Mouse (Mus musculus): ENCODE results near the gene Iqcn.
A peak's percentile ranks its signal among the peaks of the same experiment; 100 is the strongest.

Iqcn gene

DNA sequence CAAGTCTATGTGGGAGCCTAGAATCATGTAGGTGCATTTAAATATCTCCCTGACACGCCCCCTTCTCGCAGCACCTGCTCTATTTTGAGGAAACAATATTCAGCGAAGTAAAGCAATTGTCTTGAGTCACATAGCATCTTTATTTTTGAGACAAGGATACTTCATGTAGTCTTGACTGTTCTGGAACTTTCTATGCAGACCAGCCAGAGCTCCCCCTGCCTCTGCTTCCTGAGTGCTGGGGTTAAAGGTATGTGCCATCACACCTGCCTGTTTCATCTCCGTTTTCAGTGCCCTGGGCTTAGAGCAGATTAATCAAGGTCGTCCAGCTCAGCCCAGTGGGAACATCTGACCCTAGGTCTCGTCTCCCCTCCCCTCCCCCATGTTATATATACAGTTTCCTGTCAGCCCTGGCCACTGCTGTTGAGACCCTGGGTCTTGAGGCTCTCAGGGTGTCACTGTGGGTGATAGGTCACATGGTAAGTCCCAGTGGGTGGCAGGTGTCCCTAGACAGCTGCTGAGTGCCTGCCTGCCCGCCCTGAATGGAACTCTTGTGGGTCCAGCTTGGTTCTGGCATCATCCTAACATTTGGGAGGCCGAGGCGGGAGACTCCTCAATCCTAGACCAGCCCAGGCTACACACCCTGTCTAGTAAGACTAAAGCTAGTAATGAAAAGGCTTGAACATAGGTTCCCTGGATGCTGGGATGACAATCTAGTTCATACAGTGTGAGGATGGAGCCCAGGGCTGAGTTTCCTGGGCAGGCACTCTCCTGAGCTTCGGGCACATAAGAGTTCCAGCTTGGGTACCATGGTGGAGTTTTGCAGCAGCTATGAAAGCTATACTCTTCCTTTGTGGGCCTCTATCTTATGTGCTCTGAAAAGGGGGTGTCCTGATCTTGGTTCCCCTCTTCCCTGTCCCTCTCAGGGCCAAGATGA is 1.9 kb upstream of the Iqcn start:
- no peak for DNase-seq

DNA sequence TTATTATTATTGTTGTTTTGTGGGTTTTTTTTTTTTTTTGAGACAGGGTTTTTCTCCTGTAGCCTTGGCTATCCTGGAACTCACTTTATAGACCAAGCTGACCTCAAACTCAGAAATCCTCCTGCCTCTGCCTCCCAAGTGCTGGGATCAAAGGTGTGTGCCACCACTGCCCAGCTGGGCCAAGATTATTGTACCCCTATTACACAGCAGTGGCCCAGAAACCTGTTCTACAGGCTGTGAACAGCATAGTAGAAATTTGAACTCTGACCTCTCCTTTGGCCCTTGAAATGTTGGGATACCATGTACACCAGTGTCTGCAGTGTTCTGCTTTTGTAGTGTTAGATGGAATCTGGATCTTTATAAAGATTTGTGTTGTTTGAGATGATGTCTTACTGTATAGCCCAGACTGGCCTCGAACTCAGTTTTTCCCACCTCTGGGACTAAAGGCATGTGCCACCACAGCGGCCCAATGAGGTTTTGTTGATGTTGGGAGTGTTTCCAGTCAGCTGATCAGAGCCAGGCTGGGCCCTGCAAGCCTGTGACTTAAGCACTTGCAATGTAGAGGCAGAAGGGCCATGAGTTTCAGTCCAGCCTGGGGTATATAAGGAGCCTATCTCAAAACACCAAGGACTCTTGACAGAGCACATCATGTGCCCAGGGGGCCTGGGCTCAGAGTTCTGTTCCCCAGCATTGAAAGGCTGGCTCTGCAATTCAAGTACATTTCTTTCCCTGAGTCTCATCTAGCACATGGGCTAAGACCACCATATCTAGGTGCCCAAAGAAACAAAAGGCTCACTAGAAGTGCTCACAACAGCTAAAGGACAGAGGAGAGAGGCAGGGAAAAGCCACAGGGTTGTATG is 1.0 kb upstream of the Iqcn start:
- DNase-seq = no peak

DNA sequence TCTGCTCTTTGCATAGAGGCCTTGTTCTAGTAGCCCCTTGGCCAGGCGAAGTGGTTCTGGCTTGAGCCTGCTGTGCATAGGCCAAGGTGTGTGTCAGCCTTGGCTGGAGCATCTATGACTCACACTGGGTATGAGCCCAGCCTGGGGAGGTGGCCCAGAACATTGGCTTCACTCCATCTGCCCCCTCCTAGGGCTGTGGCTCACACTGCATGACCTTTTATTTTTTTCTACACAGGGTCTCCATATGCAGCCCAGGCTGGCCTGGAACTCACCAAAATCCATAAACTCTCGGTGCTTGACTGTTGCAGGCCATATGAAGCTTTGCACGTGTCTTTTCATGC is 445 bp upstream of the Iqcn start:
- DNase-seq = peak in 1 of 2 experiments; percentile 41

DNA sequence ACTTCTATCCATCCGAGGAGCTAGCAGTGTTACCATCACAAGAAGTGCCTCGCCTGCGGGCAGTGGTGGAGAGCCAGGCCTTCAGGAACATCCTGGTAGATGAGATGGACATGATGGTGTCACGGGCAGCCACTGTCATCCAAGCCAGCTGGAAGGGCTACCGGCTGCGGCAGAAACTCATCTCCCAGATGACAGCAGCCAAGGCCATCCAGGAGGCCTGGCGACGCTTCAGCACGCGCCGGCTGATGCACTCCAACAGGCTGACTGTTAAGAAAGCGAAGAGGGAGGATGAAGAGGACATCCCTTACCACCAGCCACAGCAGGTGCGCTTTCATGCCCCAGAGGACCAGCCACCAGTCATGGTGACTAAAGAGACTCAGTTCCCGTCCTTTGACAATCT is 5.0 kb downstream of the Iqcn start:
- DNase-seq = no peak

DNA sequence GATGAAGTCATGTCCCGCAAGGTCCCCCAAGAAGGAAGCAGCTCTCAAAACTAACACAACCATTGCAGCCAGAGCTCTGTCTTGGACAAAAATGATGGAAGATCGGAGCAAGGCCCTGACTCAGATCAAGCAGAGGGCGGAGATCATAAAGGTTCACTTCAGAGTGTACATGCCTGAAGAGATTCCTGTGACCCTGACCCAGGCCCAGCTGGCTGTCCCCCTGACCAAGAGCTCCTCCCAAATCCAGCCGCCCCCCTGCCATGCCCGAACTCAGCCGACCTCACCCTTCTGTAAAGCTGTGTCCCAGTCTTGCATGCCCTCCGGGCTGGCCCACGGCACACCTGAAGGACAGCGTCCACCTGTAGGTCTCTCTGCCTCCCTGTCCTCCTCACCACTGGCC is 6.5 kb downstream of the Iqcn start:
- no peak for DNase-seq

DNA sequence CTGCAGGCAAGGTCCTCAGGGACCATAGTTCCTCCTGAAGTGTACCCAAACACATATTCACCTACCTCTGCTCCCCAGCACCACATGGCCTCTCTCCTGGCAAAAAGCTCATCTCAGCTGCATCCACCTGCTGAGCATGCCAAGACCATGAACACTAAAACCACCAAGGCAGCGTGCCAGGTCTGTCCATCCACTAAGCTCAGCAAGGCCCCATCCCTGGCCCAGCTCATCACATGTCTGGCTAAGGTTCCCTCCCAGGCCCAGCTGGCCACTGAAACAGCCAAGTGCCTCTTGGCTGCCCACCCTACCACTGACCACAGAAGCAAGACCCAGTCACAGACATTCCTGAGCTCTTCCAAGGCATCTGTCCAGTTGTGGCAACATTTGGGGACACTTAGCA is 7.0 kb downstream of the Iqcn start:
- DNase-seq = peak in 1 of 2 experiments; percentile 48

DNA sequence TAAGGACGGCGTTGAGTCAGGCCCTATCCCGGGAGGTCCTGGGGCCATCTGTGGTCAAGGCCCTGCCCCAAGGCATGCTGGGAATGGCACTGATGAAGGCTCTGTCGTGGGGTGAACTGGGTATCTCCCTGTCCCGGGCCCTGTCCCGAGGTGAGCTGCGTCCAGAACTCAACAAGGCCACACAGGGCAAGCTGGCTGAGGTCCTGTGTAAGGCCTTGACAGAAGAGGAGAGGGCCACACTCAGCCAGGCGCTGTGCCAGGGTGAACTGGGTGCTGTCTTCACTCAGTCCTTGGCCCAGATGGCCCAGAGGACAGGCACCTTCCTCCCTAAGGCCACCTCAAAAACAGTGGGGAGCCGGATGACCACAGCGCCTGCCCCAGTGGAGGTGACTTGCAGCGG is 7.8 kb downstream of the Iqcn start:
- no peak for DNase-seq

DNA sequence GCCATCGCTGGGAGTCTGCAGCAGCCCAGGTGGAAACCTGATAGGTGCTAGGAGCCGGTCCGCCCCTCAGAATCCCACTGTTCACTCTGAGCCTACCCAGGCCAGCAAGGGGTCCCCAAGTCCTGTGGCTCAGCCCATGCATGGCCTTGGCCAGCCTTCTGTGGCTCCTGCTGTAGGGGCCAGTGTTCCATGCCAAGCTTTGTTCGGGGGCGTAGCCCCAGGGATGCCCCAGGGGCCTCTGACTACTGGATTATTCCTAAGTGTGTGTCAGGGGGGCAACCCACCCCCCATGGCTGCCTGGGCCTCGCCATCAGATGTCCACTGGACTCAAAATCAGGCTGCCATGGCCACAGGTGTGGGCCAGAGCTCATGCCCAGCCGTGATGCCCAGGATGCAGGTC is 10.7 kb downstream of the Iqcn start:
- DNase-seq = no peak

DNA sequence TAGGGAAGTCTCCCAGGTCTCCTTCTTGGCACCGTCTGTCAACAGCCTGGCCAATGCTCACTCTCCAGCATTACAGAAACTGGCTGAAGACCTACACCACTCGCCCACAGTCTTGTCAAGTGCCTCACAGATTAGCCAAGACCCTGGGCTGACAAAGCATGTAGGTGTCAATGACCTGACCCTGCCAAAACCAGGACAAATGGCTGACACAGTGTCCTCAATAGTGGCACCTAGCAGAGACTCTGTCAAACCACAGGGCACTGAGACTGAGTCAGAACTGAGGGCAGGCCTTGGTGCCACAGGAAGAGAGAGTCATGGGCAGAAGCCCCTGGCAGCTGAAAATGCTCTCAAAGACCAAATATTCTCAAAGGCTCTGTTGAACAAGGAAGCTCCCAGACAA is 11.8 kb downstream of the Iqcn start:
- no peak for DNase-seq

DNA sequence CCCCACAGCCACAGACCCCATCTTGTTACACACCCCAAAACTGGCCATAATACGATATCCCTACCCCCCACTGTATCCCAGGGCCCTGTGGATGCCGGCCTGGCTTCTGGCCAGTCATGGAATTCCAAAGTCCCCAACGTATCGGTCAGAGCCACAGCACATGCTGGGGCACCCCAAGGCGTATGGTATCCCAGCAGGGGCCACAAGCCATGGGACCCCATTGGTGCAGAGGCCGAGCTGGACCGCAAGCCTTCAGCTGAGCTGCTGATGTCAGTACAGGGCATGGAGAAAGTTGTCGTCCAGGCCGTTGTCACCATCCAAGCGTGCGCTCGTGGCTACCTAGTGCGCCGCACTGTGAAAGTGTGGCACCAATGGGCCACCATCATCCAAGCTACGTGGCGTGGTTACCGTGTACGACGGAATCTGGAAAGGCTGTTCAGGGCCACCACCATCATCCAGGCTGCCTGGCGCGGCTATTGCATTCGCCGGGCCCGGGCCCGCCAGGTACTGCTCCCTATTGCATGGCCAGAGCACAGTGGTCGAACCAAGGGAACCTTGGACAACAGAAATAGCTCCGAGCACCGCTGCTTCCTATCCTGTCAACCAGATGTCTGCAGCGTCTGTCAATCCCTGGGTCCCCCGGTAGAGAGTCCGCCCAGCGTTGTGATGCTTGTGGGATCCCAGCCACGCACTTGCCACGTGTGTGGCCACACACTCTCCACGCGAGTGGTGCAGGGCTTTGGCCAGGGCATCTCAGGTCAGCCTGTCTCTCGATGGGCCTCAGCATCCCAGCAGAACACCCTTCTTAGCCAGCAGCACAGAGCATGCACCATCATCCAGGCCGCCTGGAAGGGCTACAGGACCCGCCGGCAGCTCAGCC is 13.5 kb downstream of the Iqcn start:
- no peak for DNase-seq

DNA sequence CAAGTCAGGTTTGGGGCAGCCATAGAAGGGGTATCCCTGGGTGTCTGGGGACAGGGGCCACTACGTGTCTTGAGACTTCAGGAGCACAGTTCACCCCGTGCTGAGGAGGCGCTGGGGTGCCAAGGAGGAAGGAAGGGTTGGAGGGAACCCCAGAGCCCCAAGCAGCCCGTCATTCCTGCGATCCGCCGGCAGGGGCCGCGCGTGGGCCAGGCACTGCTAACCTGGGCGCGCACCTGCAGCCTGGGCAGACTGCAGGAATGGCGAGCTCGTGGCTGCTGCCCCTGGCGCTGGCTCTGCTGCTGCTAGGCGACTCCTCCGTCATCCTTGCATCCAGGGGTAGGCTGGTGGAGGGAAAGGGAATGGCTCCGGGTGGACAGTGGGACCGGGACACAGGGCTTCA is 15.0 kb downstream of the Iqcn start, which contains the start of gene Gm3336:
TSS of gene Gm3336 (plus strand) at position 247 of the 400 bp plus-strand sequence.
- peak; percentile 72 to 86 for DNase-seq

DNA sequence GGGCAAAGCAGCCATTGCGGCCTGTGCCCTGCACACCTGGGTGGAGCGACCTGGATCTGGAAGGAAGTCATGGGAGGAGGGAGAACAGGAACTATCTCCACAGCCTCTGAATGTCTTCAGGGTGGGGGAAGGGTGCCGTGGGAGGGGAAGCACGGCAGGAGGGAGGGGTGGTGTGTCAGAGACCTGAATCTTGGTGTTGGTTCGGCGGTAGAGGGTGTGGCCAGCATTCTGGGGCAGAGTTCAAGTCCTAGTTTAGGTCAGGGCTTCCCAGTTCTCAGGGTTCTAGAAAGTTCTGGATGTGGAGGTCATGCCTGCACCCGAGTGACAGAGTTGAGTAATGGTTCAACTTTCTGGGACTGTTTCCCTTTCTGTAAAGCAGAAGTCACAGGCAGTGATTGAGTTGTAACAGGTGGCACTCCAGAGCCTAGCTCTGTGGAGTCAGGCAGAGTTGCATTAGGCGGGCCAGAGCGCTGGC is 16.6 kb downstream of the Iqcn start:
- peak; percentile 58 to 60 for DNase-seq

DNA sequence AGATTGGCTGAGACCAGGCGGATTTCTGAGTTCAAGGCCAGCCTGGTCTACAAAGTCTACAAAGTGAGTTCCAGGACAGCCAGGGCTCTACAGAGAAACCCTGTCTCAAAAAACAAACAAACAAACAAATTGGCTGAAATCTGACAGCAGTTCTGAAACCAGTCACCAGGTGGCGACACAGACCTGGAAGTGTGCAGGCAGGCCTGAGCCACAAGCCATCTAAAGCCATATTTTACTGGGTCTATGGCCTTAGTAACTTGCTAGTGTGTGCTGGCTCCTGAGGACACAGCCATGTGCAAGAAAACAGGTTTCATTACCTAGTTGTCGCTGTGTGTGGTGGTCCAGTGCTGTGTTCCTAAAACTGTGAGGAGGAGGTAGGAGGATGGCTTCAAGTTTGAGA is 17.5 kb downstream of the Iqcn start:
- DNase-seq = peak; percentile 80 to 90

DNA sequence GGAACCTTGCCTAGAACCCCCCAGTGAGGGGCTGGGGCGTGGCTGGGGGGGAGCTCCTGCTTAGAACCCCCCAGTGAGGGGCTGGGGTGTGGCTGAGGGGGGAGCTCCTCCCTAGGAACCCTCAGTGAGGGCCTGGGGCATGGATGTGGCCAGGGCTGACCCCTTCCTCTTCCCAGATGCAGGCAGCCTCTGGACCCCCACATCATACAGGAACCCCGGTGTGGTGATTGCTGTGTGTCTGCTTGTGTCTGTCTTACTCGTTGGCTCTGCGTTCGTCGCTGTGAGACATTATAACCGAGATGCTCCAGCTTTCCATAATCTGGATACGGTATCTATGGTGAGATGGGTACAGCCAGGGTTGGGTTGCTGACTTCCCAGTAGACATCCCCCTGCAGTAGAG is 18.3 kb downstream of the Iqcn start:
- DNase-seq = no peak

DNA sequence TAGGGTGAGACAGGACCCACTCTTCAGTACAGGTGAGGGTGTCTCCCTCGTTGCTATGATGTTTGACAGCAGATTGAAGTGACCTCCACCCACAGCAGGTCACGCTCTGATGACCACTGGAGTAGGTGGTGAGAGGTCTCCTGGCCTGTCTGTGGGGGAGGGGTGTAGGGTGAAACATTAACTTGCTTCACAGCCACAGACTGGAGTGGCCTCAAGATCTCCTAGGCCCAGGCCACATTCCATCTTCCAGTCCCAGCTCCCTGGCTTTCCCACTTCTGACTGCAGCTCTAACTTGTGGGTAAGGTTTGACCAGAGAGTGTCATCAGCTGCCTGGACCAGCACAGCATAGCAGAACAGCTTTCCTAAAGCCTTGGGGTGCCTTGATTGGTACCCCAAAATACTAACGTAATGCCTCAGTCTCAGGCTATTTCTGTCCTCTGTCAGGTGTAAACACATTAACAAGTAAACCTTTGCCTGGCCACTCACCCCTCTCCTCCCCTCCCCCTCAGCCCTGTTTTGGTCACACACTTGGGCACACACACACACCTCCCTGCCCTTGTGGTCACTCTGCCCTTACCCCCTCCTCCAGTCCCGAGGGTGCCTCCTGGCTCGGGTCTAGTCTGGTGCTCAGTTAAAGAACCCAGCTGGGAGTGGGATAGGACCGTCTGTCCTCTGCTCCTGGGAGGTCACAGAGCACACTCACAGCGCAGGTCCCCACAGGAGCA is 20.4 kb downstream of the Iqcn start, which contains the start of gene Pde4c:
TSS of gene Pde4c (plus strand) at position 235 of the 725 bp plus-strand sequence.
- peak; percentile 95 to 98 for DNase-seq

DNA sequence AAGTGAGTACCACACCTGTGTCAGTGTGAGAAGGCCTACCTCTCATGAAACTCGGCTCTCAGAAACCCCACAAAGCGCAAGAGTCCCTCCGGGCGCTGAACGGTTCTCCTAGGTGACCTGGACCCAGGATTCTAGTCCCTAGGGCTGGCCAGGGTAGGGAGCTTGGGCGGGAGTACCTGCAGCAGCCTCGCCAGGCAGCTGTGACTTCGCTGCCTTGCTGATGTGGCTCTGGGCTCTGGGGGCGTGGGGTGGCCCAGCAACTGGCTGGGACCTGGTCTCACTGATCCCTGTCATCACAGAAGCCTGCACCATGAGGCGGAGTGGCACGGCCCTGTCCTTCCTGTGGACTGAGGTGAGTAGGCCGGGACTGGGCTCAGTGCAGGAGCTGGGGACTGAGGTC is 21.0 kb downstream of the Iqcn start:
- peak in 1 of 2 experiments; percentile 55 for DNase-seq

DNA sequence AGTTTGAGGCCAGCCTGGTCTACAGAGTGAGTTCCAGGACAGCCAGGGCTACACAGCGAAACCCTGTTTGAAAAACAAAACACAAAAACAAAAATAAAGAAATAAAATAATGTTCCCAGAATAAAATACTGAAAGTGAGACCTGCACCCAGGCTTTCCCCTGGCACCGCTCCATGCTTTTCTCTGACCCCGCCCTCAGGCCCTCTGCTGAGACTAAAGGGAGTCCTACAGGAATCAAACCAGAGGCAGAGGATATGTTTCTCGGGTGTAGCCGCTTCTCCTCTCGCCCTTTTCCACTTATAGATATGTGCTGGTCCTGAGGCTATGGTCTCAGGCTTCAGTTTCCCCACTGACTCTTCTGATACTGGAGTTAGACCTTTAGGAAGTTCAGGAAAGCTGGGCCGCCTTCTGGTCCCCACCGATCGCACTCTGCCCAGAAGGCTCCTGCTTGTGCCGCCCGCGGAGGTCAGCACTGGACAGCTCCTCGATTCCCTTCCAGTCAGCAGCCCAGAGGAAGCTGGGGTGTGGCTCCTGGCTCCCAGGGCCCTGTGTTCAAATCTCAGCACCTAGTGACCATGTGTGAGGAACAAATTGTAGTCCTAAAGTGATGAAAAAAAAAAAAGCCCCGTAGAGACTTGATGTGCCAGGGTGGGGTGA is 22.7 kb downstream of the Iqcn start:
- DNase-seq = peak; percentile 72 to 87

DNA sequence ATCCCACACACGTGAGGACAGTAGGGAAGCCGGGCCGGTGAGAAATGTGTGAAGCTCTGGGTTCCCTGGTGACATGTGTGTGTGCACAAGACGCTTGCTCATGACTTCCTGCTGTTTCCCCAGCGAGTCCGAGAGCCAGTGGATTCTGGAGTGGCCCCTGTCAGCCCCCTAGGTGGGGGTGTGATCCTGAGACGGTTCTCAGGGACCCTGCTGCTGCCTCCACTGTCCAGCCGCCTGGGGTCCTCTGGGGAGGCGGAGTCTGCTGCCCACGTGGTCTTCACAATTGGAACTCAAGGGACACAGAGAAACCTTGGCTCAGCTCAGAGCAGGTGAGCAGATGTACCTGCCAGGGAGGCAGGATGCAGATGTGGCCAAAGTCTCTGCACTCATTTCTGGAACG is 23.5 kb downstream of the Iqcn start:
- no peak for DNase-seq

DNA sequence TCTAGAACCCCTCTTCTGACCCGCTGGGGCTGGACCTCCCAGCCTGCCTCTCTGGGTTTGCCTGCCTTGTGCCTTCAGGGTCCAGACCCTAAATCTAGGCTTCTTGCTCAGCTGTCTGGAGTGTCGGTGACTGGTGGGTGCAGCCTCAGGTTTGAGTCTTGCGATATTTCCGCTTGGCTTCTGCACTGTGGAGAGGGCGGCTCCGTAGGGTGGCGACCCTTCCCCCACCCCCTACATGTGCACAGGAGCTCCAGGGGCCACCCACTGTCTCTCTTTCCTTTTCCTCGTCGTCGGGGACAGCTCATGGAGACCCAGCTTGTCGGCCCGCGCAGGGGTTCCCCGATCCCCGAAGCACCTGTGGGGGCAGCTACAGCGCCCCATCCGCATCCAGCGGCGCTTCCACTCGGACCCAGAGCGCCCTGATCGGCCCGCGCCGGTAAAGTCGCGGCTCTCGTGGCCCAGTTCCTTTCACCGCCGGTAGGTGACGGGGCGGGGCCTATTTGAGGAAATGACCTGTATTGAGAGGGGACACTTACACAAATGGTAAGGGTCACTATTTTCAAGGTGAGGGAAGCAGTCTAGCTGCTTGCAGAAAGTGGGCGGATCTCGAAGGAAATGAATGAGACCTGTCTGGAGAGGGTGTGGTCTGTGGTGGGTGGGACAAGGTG is 26.7 kb downstream of the Iqcn start:
- peak in 1 of 2 experiments; percentile 52 for DNase-seq

DNA sequence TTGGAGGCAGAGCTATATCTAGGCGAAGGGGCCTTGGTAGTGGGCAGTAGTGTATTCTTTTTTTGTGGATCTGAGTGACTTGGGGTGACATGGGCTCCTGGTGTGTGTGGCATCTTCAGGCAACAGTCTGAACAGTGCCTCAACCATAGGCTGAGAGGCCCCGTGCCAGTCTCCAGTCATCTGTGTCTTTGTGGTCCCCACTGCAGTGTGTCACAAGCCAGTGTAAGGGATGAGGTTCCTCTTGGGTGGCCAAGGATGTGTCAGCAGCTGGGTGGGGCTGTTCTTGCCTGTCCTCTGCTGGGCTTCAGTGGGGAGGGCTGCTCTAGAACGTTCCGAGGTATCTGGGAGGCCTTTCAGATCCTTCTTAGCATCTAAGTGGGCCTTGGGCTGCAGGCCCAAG is 27.7 kb downstream of the Iqcn start:
- no peak for DNase-seq

DNA sequence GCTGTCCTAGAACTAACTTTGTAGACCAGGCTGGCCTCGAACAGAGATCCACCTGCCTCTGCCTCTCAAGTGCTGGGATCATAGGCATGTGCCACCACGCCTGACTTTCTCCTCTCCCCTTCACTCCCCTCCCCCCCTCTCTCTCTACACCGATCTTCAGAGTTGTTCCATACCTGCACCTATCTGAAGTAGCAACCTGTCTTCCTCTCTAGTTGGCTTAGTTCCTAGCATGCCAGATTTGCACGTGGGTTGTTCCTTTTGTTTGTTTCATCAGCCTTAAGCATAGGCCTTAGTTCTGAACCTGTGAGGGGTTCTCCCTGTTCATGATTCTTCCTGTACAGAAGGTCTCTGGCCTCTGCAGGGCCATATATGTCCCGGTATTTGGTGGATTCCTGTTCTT is 34.4 kb downstream of the Iqcn start:
- DNase-seq = no peak

Data from kidney, postnatal 36 days (tissue).